8 mouse cellular contexts compared by ENCODE assay signal in the genomic region with DNA sequence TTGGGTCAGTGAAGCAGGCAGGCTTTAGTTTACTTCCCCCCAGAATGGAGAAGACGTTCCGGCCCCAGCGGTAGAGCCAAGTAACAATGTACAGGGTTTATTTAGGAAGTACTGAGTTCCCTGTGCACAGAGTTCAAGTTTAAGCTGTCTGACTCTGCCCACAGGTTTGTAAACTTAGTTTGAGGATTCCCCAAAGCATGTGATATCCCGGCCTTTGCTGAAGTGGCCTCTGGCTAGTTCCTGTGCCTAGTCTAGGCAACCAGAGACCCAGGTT.
A peak's percentile ranks its signal among the peaks of the same experiment; 100 is the strongest.
DNase-seq lines count a peak whose midpoint lies in the region; ATAC-seq and TF ChIP-seq lines count a peak whose summit lies in the region.

No protein-coding gene starts in this region.

- TF ChIP-seq EP300 in heart, adult 2 months (IDR thresholded peaks at IDR 0.05; ENCODE audit: insufficient read depth, low read depth, low read length), result no peak

- no peaks in the 10 kb centered on the region for H3K36me3 ChIP-seq in heart, adult 2 months (ENCODE audit: control insufficient read depth, insufficient read depth, low read length)
- H3K36me3 ChIP-seq in spleen, adult 2 months (ENCODE audit: control insufficient read depth, insufficient read depth, low read length), result no peaks in the 10 kb centered on the region
- no peaks in the 10 kb centered on the region for H3K36me3 ChIP-seq in liver, embryonic 15.5 days (replicated peaks)

- H3K9ac ChIP-seq in heart, adult 2 months (ENCODE audit: low read depth, low read length), result peak overlapping the region; percentile 84
- H3K9ac ChIP-seq in liver, embryonic 15.5 days, result no peak overlapping the region

- no peaks in the 10 kb centered on the region for H3K9me3 ChIP-seq in liver, embryonic 15.5 days (replicated peaks)

- peaks cover 3% of the 10 kb centered on the region; the same call in 1 of the 2 replicates for H3K79me2 ChIP-seq in heart, adult 2 months (replicated peaks; ENCODE audit: control insufficient read depth, insufficient read depth, low read length)

- intact Hi-C loops in heart, adult 2 months (cut with DNase I), result loop anchor here (2.0 kb wide), 1 partner anchor 34 kb away; no protein-coding TSS in a partner anchor
- intact Hi-C loops in heart, postnatal 25 days (cut with DNase I), result no loop called here

- ATAC-seq in liver, embryonic 15.5 days (ENCODE audit: insufficient read depth), result no peak
- ATAC-seq in activated CD4-positive, CD25-positive, alpha-beta regulatory T cell, adult 4 months, result no peak

- H3K27me3 ChIP-seq in heart, adult 2 months (ENCODE audit: control insufficient read depth, insufficient read depth, low read length), result no peaks in the 10 kb centered on the region
- peaks cover 6% of the 10 kb centered on the region for H3K27me3 ChIP-seq in spleen, adult 2 months (ENCODE audit: control insufficient read depth, insufficient read depth, low read length)
- peaks cover 37% of the 10 kb centered on the region for H3K27me3 ChIP-seq in liver, embryonic 15.5 days

- H3K27ac ChIP-seq in heart, adult 2 months, result peak overlapping the region; percentile 91
- H3K27ac ChIP-seq in spleen, adult 2 months (ENCODE audit: insufficient read depth, low read length), result 0 out of 2 replicates have a peak overlapping the region, but pooled peaks have one; percentile 10
- H3K27ac ChIP-seq in liver, embryonic 15.5 days (replicated peaks), result 0 out of 2 replicates have a peak overlapping the region, but pooled peaks have one; percentile 9

- 50% methylated on average over 4 of the region's 4 CpGs for WGBS in heart, adult 2 months
- 61% methylated on average over 4 of the region's 4 CpGs for WGBS in spleen, adult 2 months
- 15% methylated on average over 4 of the region's 4 CpGs for WGBS in liver, embryonic 15.5 days (ENCODE audit: insufficient replicate concordance)

- no peak for TF ChIP-seq CTCF in heart, adult 2 months (IDR thresholded peaks at IDR 0.05)
- TF ChIP-seq CTCF in spleen, adult 2 months (IDR thresholded peaks at IDR 0.05; ENCODE audit: extremely low read depth, insufficient read depth, insufficient read length, insufficient replicate concordance), result no peak

- DNase-seq in heart, adult 2 months, result no peak
- DNase-seq in heart, postnatal 25 days (ENCODE audit: low spot score), result no peak
- no peak for DNase-seq in spleen, adult 2 months (ENCODE audit: low read depth in 1 of 2, low spot score in 2 of 2)
- no peak for DNase-seq in spleen, adult 18-20 months
- no peak for DNase-seq in adrenal gland, adult 18-20 months (ENCODE audit: low spot score in 2 of 2)
- DNase-seq in embryo, embryonic 11 days, result no peak

- peak overlapping the region; percentile 69 for H3K4me3 ChIP-seq in heart, adult 2 months
- no peak overlapping the region for H3K4me3 ChIP-seq in spleen, adult 2 months (ENCODE audit: extremely low read depth, insufficient read depth, insufficient read length)
- 0 out of 2 replicates have a peak overlapping the region, but pooled peaks have one; percentile 58 for H3K4me3 ChIP-seq in liver, embryonic 15.5 days (replicated peaks)

- H3K4me1 ChIP-seq in heart, adult 2 months (ENCODE audit: control insufficient read depth, insufficient read depth, low read length), result peaks cover 17% of the 10 kb centered on the region
- 0 out of 2 replicates have a peak, but pooled peaks cover 2% of the 10 kb centered on the region for H3K4me1 ChIP-seq in spleen, adult 2 months (ENCODE audit: control insufficient read depth, insufficient read depth, insufficient read length)
- H3K4me1 ChIP-seq in liver, embryonic 15.5 days (replicated peaks), result peaks cover 50% of the 10 kb centered on the region

- TF ChIP-seq POLR2A in heart, adult 2 months (IDR thresholded peaks at IDR 0.05; ENCODE audit: insufficient read depth, low read depth, low read length), result no peak; the same call in 1 of the 2 replicates
- TF ChIP-seq POLR2A in spleen, adult 2 months (IDR thresholded peaks at IDR 0.05; ENCODE audit: low read depth, low read length), result no peak

- H3K4me2 ChIP-seq in liver, embryonic 15.5 days, result peak overlapping the region; percentile 66; the same call in 1 of the 2 replicates

Comparison
In these comparisons a context has a peak if more than half of its experiments do, and no peak if none do; other contexts are left out.
1. H3K27ac ChIP-seq: peak in every context shown above with its lines; median percentile 91 in heart, adult 2 months; 10 in spleen, adult 2 months; 9 in liver, embryonic 15.5 days.